Comparison of ENCODE assay signal across 30 mouse cellular contexts in genomic region chr6:103236896-103237295, GRCm38 (mm10).
"Had no signal": no experiment of that assay in that cellular context is flagged by ENCODE, and none has a peak within 500 bp of the region (broad histone marks: within the 10 kb centered on the region; RNA-seq: fewer than 3 reads in every experiment).

No protein-coding gene starts in this region.

- DNase-seq: left cerebral cortex, postnatal 4 days; liver; liver, embryonic 13.5 days; lung, adult 18-20 months; lung, adult 2 months; lung, embryonic 14.5 days; lung, postnatal 10 days; lung, postnatal 14 days; lung, postnatal 36 days; lung, postnatal 4 days; midbrain, embryonic 14.5 days had no signal

- H3K9me3 ChIP-seq: limb, embryonic 10.5 days; limb, embryonic 12.5 days; limb, embryonic 13.5 days; limb, embryonic 15.5 days; liver, embryonic 13.5 days; liver, embryonic 15.5 days; lung, embryonic 15.5 days; megakaryocyte, embryonic 14.5 days; midbrain, embryonic 10.5 days; midbrain, embryonic 12.5 days; midbrain, embryonic 13.5 days; midbrain, embryonic 15.5 days; neural tube, embryonic 12.5 days had no signal

- H3K4me1 ChIP-seq: limb, embryonic 10.5 days; limb, embryonic 12.5 days; limb, embryonic 13.5 days; limb, embryonic 15.5 days; liver, embryonic 13.5 days; liver, embryonic 15.5 days; lung, embryonic 15.5 days; megakaryocyte, embryonic 14.5 days; midbrain, embryonic 10.5 days; midbrain, embryonic 12.5 days; midbrain, embryonic 13.5 days; midbrain, embryonic 15.5 days; neural tube, embryonic 12.5 days had no signal

- H3K27ac ChIP-seq: left cerebral cortex, adult 2 months; limb, embryonic 10.5 days; limb, embryonic 12.5 days; limb, embryonic 13.5 days; limb, embryonic 15.5 days; liver, embryonic 13.5 days; liver, embryonic 14.5 days; liver, embryonic 15.5 days; lung, embryonic 15.5 days; macrophage; midbrain, embryonic 10.5 days; midbrain, embryonic 12.5 days; midbrain, embryonic 13.5 days; midbrain, embryonic 15.5 days; neural tube, embryonic 12.5 days had no signal

- H3K36me3 ChIP-seq: limb, embryonic 10.5 days; limb, embryonic 12.5 days; limb, embryonic 13.5 days; limb, embryonic 15.5 days; liver, embryonic 13.5 days; liver, embryonic 15.5 days; lung, embryonic 15.5 days; midbrain, embryonic 10.5 days; midbrain, embryonic 12.5 days; midbrain, embryonic 13.5 days; midbrain, embryonic 15.5 days; neural tube, embryonic 12.5 days had no signal

- H3K27me3 ChIP-seq: limb, embryonic 12.5 days; limb, embryonic 13.5 days; limb, embryonic 15.5 days; liver, embryonic 13.5 days; liver, embryonic 15.5 days; lung, embryonic 15.5 days; megakaryocyte, embryonic 14.5 days; midbrain, embryonic 12.5 days; midbrain, embryonic 13.5 days; midbrain, embryonic 15.5 days; neural tube, embryonic 12.5 days had no signal

- H3K9ac ChIP-seq: limb, embryonic 12.5 days; limb, embryonic 13.5 days; limb, embryonic 15.5 days; liver, embryonic 13.5 days; liver, embryonic 14.5 days; liver, embryonic 15.5 days; lung, embryonic 14.5 days; lung, embryonic 15.5 days; midbrain, embryonic 12.5 days; midbrain, embryonic 13.5 days; midbrain, embryonic 15.5 days; neural tube, embryonic 12.5 days had no signal

- ATAC-seq: lung, postnatal 0 days; midbrain, embryonic 13.5 days; midbrain, embryonic 15.5 days; midbrain, embryonic 16.5 days had no signal

- H3K4me2 ChIP-seq: limb, embryonic 12.5 days; limb, embryonic 13.5 days; limb, embryonic 15.5 days; liver, embryonic 13.5 days; liver, embryonic 15.5 days; lung, embryonic 14.5 days; lung, embryonic 15.5 days; midbrain, embryonic 11.5 days; midbrain, embryonic 12.5 days; midbrain, embryonic 13.5 days; midbrain, embryonic 15.5 days; neural tube, embryonic 12.5 days had no signal

- H3K4me3 ChIP-seq: left cerebral cortex, adult 2 months; limb, embryonic 10.5 days; limb, embryonic 12.5 days; limb, embryonic 13.5 days; limb, embryonic 15.5 days; liver, embryonic 13.5 days; liver, embryonic 15.5 days; lung, embryonic 15.5 days; megakaryocyte, embryonic 14.5 days; midbrain, embryonic 10.5 days; midbrain, embryonic 12.5 days; midbrain, embryonic 13.5 days; midbrain, embryonic 15.5 days; myocyte; neural tube, embryonic 12.5 days had no signal
